Mouse (Mus musculus) limb, embryonic 14.5 days (tissue): Measurements from ENCODE around the gene Rhbdf1. TPM values are rescaled to one million over a fixed set of nuclear protein-coding genes. Genes with fewer than 3 reads are reported as not detected.
A peak's percentile ranks its signal among the peaks of the same experiment; 100 is the strongest.

Experiments
- ATAC-seq: fragments of 200-750 bp; cut with Nextera tagmentation; 2 replicates; pipeline ENCODE4 v1.8.0; 2017; ENCODE audit warnings: low read depth, moderate number of reproducible peaks, moderate TSS enrichment; ENCODE audit not compliant: low FRiP score
- DNase-seq: peaks from one replicate; pipeline ENCODE4 v3.0.0-alpha.2; 2015; ENCODE audit warnings: low spot score
- H3K27ac ChIP-seq: fragments of 300-500 bp; sonication (generic); replicated peaks from 2 replicates; pipeline ENCODE4 v1.5.1; 2014; ENCODE audit warnings: low read depth, mild to moderate bottlenecking, low read length, moderate library complexity, mixed read lengths
- H3K27me3 ChIP-seq: fragments of 300-500 bp; sonication (generic); 2 replicates; pipeline ENCODE4 v1.6.1; 2014; ENCODE audit warnings: low read length, mixed read lengths; ENCODE audit not compliant: control insufficient read depth, insufficient read depth
- H3K36me3 ChIP-seq: fragments of 300-500 bp; sonication (generic); 2 replicates; pipeline ENCODE4 v1.6.1; 2014; ENCODE audit warnings: mild to moderate bottlenecking, low read length, moderate library complexity, mixed read lengths; ENCODE audit not compliant: control insufficient read depth, insufficient read depth
- H3K4me1 ChIP-seq: fragments of 300-500 bp; sonication (generic); 2 replicates; pipeline ENCODE4 v1.6.1; 2014; ENCODE audit warnings: antibody characterized with exemption, low read length, mixed read lengths; ENCODE audit not compliant: control insufficient read depth, insufficient read depth
- H3K4me2 ChIP-seq: fragments of 300-500 bp; sonication (generic); replicated peaks from 2 replicates; pipeline ENCODE4 v1.6.1; 2014; ENCODE audit warnings: low read depth, mild to moderate bottlenecking, low read length, moderate library complexity; ENCODE audit not compliant: severe bottlenecking
- H3K4me3 ChIP-seq: fragments of 300-500 bp; sonication (generic); replicated peaks from 2 replicates; pipeline ENCODE4 v1.5.1; 2014; ENCODE audit warnings: low read length
- H3K9ac ChIP-seq: fragments of 300-500 bp; sonication (generic); 2 replicates; pipeline ENCODE4 v1.6.1; 2014; ENCODE audit warnings: mild to moderate bottlenecking, low read depth, low read length, moderate library complexity; ENCODE audit not compliant: severe bottlenecking
- H3K9me3 ChIP-seq: fragments of 300-500 bp; sonication (generic); 2 replicates; pipeline ENCODE4 v1.6.1; 2016; ENCODE audit warnings: low read length; ENCODE audit not compliant: control insufficient read depth
- POLR2A ChIP-seq: fragments of 200-500 bp; IDR thresholded peaks from 2 replicates; pipeline ENCODE4 v1.8.0; 2012; ENCODE audit warnings: inconsistent platforms, mild to moderate bottlenecking, moderate library complexity, borderline replicate concordance; ENCODE audit not compliant: insufficient read depth, insufficient read length; ENCODE audit errors: extremely low read depth
- WGBS: fragments of 180-500 bp; shearing (Covaris S2); extraction: QIAGEN DNeasy Blood & Tissue Kit; methylation state at CpG from one replicate; pipeline ENCODE4 v1.1.7; 2014; 5-methylcytosine and 5-hydroxymethylcytosine counted together
- polyA plus RNA-seq, 2 experiments: library from polyadenylated mRNA; depleted of rRNA in 1 of 2; stranded (reverse) in 1 of 2; unstranded in 1 of 2; fragments of >200 nt; fragmentation: Nextera tagmentation in 1 of 2; extraction: Ambion mirVana in 1 of 2; gene quantifications; 2 replicates each; pipeline versions ENCODE4 v1.2.1 to v1.2.3; 2012 to 2014

The Rhbdf1 gene
- polyA plus RNA-seq, 2 experiments = 61.5 to 136 TPM

DNA sequence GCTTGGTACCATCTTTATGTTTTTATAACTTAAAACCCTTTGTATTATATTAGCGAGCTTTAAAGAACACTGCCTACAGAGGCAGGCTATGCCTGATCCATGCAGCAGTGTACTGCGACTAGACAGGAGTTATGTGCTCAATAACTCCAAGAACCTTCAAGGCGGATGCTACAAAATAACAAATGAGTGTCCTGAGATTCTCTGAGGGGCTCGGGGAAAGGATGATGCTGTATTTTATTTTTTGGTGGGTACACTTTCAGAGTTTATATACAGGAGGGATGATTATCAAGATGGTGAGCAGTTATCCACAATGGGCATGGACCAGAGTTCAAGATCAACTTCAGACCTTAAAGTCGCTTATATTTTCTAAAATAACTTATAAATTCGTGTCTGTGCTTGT lies 44.7 kb upstream of the Rhbdf1 start:
- DNase-seq (no peak), ATAC-seq (no peak)
- H3K4me3 ChIP-seq = peak overlapping the region; percentile 80
- peak overlapping the region; percentile 96 for H3K9ac ChIP-seq
- no peaks in the 10 kb centered on the region for H3K9me3 ChIP-seq
- H3K36me3 ChIP-seq = peaks cover 8% of the 10 kb centered on the region; the same call in 1 of the 2 replicates
- WGBS = 24% methylated on average over 6 of the region's 6 CpGs
- TF ChIP-seq POLR2A = no peak
- H3K4me2 ChIP-seq = peak overlapping the region; percentile 69
- H3K4me1 ChIP-seq = 0 out of 2 replicates have a peak, but pooled peaks cover 4% of the 10 kb centered on the region
- H3K27ac ChIP-seq = peak overlapping the region; percentile 92
- H3K27me3 ChIP-seq = no peaks in the 10 kb centered on the region

DNA sequence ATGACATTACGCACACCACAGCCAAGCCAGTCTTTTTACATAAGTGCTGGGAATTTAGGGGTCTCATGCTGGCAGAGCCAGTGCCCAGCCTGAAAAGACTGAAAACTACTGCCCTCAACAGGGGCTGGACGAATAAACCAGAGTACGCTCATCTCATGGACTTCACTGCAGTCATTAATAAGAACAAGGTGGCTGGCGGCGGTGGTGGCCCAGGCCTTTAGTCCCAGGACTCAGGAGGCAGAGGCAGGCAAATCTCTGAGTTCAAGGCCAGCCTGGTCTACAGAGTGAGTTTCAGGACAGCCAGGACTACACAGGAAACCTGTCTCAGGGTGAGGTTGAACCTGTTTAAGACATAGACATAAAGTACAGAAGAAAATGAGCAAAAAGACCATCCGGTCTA lies 44.1 kb upstream of the Rhbdf1 start:
- Histone ChIP-seq H3K4me2 (no peak overlapping the region), H3K4me1 (0 out of 2 replicates have a peak, but pooled peaks cover 4% of the 10 kb centered on the region), H3K9ac (0 out of 2 replicates have a peak overlapping the region, but pooled peaks have one; percentile 21), H3K9me3 (no peaks in the 10 kb centered on the region), H3K4me3 (no peak overlapping the region), H3K27me3 (no peaks in the 10 kb centered on the region), H3K27ac (no peak overlapping the region), H3K36me3 (peaks cover 13% of the 10 kb centered on the region; the same call in 1 of the 2 replicates)
- DNase-seq (no peak), ATAC-seq (no peak)
- WGBS = 89% methylated on average over 6 of the region's 6 CpGs
- no peak for TF ChIP-seq POLR2A

DNA sequence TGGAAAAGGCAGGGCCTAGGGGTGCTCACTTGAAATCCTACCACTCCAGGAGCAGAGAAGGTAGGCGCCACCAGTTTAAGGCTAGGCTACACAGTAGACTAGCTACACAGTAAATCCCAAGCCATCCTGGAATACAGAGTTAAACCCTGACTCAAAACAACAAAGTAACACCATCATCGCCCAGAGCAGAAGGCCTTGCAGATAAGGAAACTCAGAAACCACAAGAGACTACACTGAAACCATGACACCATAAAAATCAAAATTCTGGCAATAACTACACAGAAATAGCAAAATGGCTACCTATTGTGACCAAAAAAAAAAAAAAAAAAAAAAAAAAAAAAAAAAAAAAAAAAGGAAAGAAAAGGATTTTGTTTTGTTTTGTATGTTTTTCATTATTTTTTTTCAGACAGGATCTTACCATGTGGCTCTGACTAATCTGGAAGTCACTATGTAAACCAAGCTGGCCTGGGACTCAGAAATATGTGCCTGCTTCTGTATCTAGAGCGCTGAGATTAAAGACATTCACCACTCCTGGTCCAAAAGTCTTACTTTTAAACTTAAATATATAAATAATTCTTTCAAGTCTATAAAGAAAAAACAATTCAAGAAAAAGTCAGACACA lies 43.1 kb upstream of the Rhbdf1 start:
- Histone ChIP-seq H3K27me3 (no peaks in the 10 kb centered on the region), H3K9me3 (no peaks in the 10 kb centered on the region), H3K4me2 (no peak overlapping the region), H3K4me3 (no peak overlapping the region), H3K4me1 (0 out of 2 replicates have a peak, but pooled peaks cover 4% of the 10 kb centered on the region), H3K36me3 (peaks cover 22% of the 10 kb centered on the region), H3K9ac (no peak overlapping the region), H3K27ac (no peak overlapping the region; the same call in 1 of the 2 replicates)
- DNase-seq (no peak), ATAC-seq (no peak)
- TF ChIP-seq POLR2A = no peak
- WGBS = 88% methylated on average over 3 of the region's 3 CpGs

- H3K4me1 ChIP-seq = 0 out of 2 replicates have a peak, but pooled peaks cover under 1% of the 10 kb centered on the region
- no peak overlapping the region for H3K27ac ChIP-seq
- H3K9me3 ChIP-seq = no peaks in the 10 kb centered on the region
- DNase-seq (no peak), ATAC-seq (no peak)
- H3K4me2 ChIP-seq = no peak overlapping the region
- no peak overlapping the region for H3K9ac ChIP-seq
- TF ChIP-seq POLR2A = no peak
- H3K4me3 ChIP-seq = no peak overlapping the region
- WGBS = 74% methylated on average over 10 of the region's 10 CpGs
- peaks cover 24% of the 10 kb centered on the region for H3K36me3 ChIP-seq
- no peaks in the 10 kb centered on the region for H3K27me3 ChIP-seq
These were observed 40.7 kb upstream of the Rhbdf1 start for GRCm38 (mm10) chr11:32262674-32263415.

GRCm38 (mm10) chr11:32256566-32256965 lies 34.5 kb upstream of the Rhbdf1 start:
- no peak overlapping the region for H3K9ac ChIP-seq
- no peaks in the 10 kb centered on the region for H3K9me3 ChIP-seq
- no peaks in the 10 kb centered on the region for H3K4me1 ChIP-seq
- H3K27ac ChIP-seq = no peak overlapping the region
- no peak overlapping the region for H3K4me3 ChIP-seq
- no peaks in the 10 kb centered on the region for H3K27me3 ChIP-seq
- H3K4me2 ChIP-seq = no peak overlapping the region
- TF ChIP-seq POLR2A = no peak
- no peak for DNase-seq
- H3K36me3 ChIP-seq = peaks cover 35% of the 10 kb centered on the region
- no peak for ATAC-seq
- WGBS = 88% methylated on average over 3 of the region's 3 CpGs
